ENCODE assay signal across 9 mouse cellular contexts in the genomic region with DNA sequence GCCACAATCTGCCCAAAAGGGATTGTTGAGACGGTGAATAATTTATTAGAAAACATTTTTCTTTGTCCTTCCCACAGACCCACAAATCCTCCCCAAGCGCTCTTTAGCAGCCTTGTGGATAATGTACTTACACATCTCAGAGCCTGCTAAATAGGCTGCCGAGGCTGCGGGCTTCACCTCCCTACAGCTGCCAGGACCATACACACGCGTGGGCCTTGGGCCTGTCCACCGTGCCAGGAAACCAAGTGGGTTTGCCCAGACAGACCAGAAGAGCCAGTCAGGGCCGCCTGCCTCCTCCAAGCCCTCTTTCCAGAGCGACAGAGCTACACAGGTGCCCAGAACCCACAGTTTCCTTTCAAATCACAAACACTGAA.
DNase-seq lines count a peak whose midpoint lies in the region; ATAC-seq and TF ChIP-seq lines count a peak whose summit lies in the region.
"Had no signal": no experiment of that assay in that cellular context is flagged by ENCODE, and none has a peak within 500 bp of the region (broad histone marks: within the 10 kb centered on the region; RNA-seq: fewer than 3 reads in every experiment).

No protein-coding gene starts in this region.

- H3K4me1 ChIP-seq in kidney, postnatal 0 days (replicated peaks; ENCODE audit: insufficient read depth, low read length), result no peaks in the 10 kb centered on the region
- H3K4me1 ChIP-seq in kidney, adult 2 months (ENCODE audit: control insufficient read depth, insufficient read depth, low read length), result no peaks in the 10 kb centered on the region
- H3K4me1 ChIP-seq in forebrain, embryonic 11.5 days (replicated peaks; ENCODE audit: control insufficient read depth, insufficient read depth, low read length), result no peaks in the 10 kb centered on the region
- no peaks in the 10 kb centered on the region for H3K4me1 ChIP-seq in intestine, embryonic 16.5 days (ENCODE audit: control insufficient read depth, insufficient read depth, low read length)
- peaks cover 17% of the 10 kb centered on the region for H3K4me1 ChIP-seq in neural tube, embryonic 15.5 days
- H3K4me1 ChIP-seq: liver, embryonic 15.5 days had no signal

- WGBS in kidney, postnatal 0 days, result 57% methylated on average over 9 of the region's 9 CpGs
- WGBS in kidney, adult 2 months, result 62% methylated on average over 9 of the region's 9 CpGs
- WGBS in forebrain, embryonic 11.5 days, result 77% methylated on average over 9 of the region's 9 CpGs
- 60% methylated on average over 9 of the region's 9 CpGs for WGBS in intestine, embryonic 16.5 days
- 49% methylated on average over 9 of the region's 9 CpGs for WGBS in neural tube, embryonic 15.5 days

- no peak overlapping the region for H3K9ac ChIP-seq in kidney, postnatal 0 days (ENCODE audit: low read depth, low read length)
- no peak overlapping the region for H3K9ac ChIP-seq in forebrain, embryonic 11.5 days (ENCODE audit: low read length)
- no peak overlapping the region for H3K9ac ChIP-seq in intestine, embryonic 16.5 days (ENCODE audit: low read depth, low read length)
- H3K9ac ChIP-seq in neural tube, embryonic 15.5 days (replicated peaks), result 0 out of 2 replicates have a peak overlapping the region, but pooled peaks have one; percentile 43
- H3K9ac ChIP-seq: liver, embryonic 15.5 days had no signal

- ATAC-seq in kidney, postnatal 0 days (replicated peaks; ENCODE audit: low FRiP score, low read depth), result no peak
- no peak for ATAC-seq in forebrain, embryonic 11.5 days (replicated peaks; ENCODE audit: low FRiP score)
- no peak for ATAC-seq in intestine, embryonic 16.5 days
- peak; percentile 65 for ATAC-seq in neural tube, embryonic 15.5 days (ENCODE audit: low FRiP score)

- H3K4me2 ChIP-seq in kidney, postnatal 0 days (ENCODE audit: low read length), result peak overlapping the region; percentile 47
- H3K4me2 ChIP-seq in forebrain, embryonic 11.5 days (ENCODE audit: low read depth, low read length, severe bottlenecking), result peak overlapping the region; percentile 34; the same call in 1 of the 2 replicates
- H3K4me2 ChIP-seq in intestine, embryonic 16.5 days (ENCODE audit: low read depth, low read length), result peak overlapping the region; percentile 48
- peak overlapping the region; percentile 72 for H3K4me2 ChIP-seq in neural tube, embryonic 15.5 days

- H3K36me3 ChIP-seq in kidney, postnatal 0 days (ENCODE audit: insufficient read depth, low read length), result no peaks in the 10 kb centered on the region
- no peaks in the 10 kb centered on the region for H3K36me3 ChIP-seq in kidney, adult 2 months (ENCODE audit: control insufficient read depth, insufficient read depth, low read length)
- H3K36me3 ChIP-seq in forebrain, embryonic 11.5 days (ENCODE audit: control insufficient read depth, insufficient read depth, low read length), result no peaks in the 10 kb centered on the region
- H3K36me3 ChIP-seq in intestine, embryonic 16.5 days (ENCODE audit: control insufficient read depth, insufficient read depth, low read length), result no peaks in the 10 kb centered on the region
- no peaks in the 10 kb centered on the region for H3K36me3 ChIP-seq in neural tube, embryonic 15.5 days
- H3K36me3 ChIP-seq: liver, embryonic 15.5 days had no signal

- intact Hi-C loops in left cerebral cortex, postnatal 25 days (cut with DNase I), result no loop called here

- no peaks in the 10 kb centered on the region for H3K9me3 ChIP-seq in kidney, postnatal 0 days (replicated peaks; ENCODE audit: low read length)
- H3K9me3 ChIP-seq in forebrain, embryonic 11.5 days (ENCODE audit: control insufficient read depth, low read length), result no peaks in the 10 kb centered on the region
- H3K9me3 ChIP-seq in intestine, embryonic 16.5 days (ENCODE audit: control insufficient read depth, low read length), result no peaks in the 10 kb centered on the region
- H3K9me3 ChIP-seq in neural tube, embryonic 15.5 days (replicated peaks), result no peaks in the 10 kb centered on the region
- H3K9me3 ChIP-seq: liver, embryonic 15.5 days had no signal

- DNase-seq in kidney, postnatal 0 days (ENCODE audit: low spot score), result no peak
- DNase-seq in kidney, adult 2 months, result no peak
- DNase-seq in forebrain, embryonic 11.5 days (ENCODE audit: low spot score), result no peak
- no peak for DNase-seq in right cerebral cortex, postnatal 14 days
- DNase-seq in left cerebral cortex, postnatal 25 days (ENCODE audit: low spot score in 2 of 2), result no peak
- DNase-seq: kidney, adult 18-20 months had no signal

- H3K4me3 ChIP-seq in kidney, postnatal 0 days (replicated peaks; ENCODE audit: low read depth, low read length), result peak overlapping the region; percentile 20; the same call in 1 of the 2 replicates
- H3K4me3 ChIP-seq in kidney, adult 2 months (ENCODE audit: insufficient read depth, low read depth, low read length), result no peak overlapping the region
- 0 out of 2 replicates have a peak overlapping the region, but pooled peaks have one; percentile 12 for H3K4me3 ChIP-seq in forebrain, embryonic 11.5 days (ENCODE audit: low read depth, low read length)
- peak overlapping the region; percentile 31; the same call in 1 of the 2 replicates for H3K4me3 ChIP-seq in intestine, embryonic 16.5 days (ENCODE audit: low read length)
- peak overlapping the region; percentile 36 for H3K4me3 ChIP-seq in neural tube, embryonic 15.5 days (replicated peaks)
- H3K4me3 ChIP-seq: liver, embryonic 15.5 days had no signal

- no peak for TF ChIP-seq CTCF in kidney, postnatal 0 days (IDR thresholded peaks at IDR 0.05; ENCODE audit: low read depth)
- TF ChIP-seq CTCF in kidney, adult 2 months (conservative IDR thresholded peaks at IDR 0.05; ENCODE audit: insufficient read depth, insufficient read length, low read depth, low read length), result no peak

- no peak for TF ChIP-seq POLR2A in kidney, adult 2 months (IDR thresholded peaks at IDR 0.05; ENCODE audit: low read depth, low read length)

- no peaks in the 10 kb centered on the region for H3K27me3 ChIP-seq in kidney, postnatal 0 days (ENCODE audit: insufficient read depth, low read length)
- no peaks in the 10 kb centered on the region for H3K27me3 ChIP-seq in kidney, adult 2 months (replicated peaks; ENCODE audit: control insufficient read depth, insufficient read depth, low read length)
- H3K27me3 ChIP-seq in forebrain, embryonic 11.5 days (ENCODE audit: control insufficient read depth, insufficient read depth, low read length), result no peaks in the 10 kb centered on the region
- H3K27me3 ChIP-seq in intestine, embryonic 16.5 days (replicated peaks; ENCODE audit: control insufficient read depth, insufficient read depth, low read length), result no peaks in the 10 kb centered on the region
- 0 out of 2 replicates have a peak, but pooled peaks cover 8% of the 10 kb centered on the region for H3K27me3 ChIP-seq in neural tube, embryonic 15.5 days (replicated peaks)
- H3K27me3 ChIP-seq: liver, embryonic 15.5 days had no signal

- no peak overlapping the region for H3K27ac ChIP-seq in kidney, postnatal 0 days
- no peak overlapping the region for H3K27ac ChIP-seq in kidney, adult 2 months (ENCODE audit: insufficient read depth, low read depth, low read length)
- H3K27ac ChIP-seq in forebrain, embryonic 11.5 days (ENCODE audit: low read depth, low read length), result no peak overlapping the region
- no peak overlapping the region for H3K27ac ChIP-seq in intestine, embryonic 16.5 days (ENCODE audit: low read length)
- peak overlapping the region; percentile 54 for H3K27ac ChIP-seq in neural tube, embryonic 15.5 days (replicated peaks)
- H3K27ac ChIP-seq: liver, embryonic 15.5 days had no signal
